Mouse (Mus musculus): ENCODE results near the gene Ptgis.
"Not testable (repeated sequence)": the region's sequence is repeated elsewhere in the genome, so short reads cannot be mapped to it uniquely, and the experiment has no call there.

Ptgis gene

DNA sequence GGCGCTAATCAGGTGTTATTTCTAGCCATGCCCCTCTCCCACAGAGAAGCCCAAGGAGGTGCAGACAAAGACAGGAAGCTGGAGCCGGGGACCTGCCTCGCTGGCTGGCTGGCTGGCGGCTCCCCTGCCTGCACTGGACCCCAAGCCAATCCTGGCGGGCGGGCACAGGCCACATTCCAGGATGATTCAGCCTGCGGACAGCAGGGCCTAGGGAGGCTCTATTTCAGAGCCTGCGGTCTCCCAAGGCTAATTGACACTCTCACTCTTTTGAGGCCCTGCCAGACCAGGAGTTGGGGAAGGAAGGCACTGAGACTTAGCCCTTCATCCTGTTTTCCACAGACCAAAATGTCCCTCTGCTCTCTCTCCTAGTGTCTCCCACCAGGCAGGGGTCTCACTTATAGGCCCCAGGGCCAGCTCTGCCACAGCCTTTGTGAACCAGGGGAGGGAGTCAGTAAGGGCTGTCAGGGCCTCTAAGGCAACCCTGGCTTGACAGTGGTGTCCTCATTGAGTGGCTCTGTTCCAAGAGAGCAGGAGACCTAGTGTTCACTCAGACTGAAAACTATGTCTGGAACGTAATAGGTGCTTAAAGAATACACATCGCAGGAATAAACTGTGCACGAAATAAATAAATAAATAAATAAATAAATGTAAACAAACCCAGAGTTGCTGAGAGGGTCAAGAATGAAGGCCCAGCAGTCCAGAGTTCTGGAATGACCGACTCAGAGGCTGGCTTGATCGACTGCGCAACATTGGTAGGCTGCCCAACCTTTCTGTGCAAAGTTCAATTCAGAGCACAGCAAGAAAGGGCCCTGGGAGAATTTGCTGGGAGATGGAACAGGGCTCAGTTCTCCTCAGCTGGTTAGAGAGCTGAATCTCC lies 8.0 kb downstream of the Ptgis start:
- no peak for DNase-seq (ENCODE audit: low spot score in 2 of 2)

DNA sequence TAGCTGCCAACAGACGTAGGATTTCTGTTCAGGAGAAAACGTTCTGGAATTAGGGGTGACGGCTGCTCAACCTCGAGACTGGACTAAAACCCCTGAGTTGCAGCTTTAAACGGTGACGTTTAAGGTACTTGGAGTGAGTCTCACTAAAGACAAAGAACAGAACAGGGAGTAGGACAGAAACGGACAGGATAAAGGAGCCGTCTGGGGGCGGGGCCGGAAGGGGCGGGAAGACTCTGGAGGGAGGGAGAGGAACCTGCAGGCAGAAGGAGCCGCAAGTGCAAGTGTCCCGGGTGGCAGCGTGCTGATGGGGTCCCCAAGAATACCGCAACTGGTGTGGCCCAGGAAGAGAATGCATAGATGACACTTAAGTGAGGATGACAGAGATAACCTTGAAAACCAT lies 9.8 kb downstream of the Ptgis start:
- no peak for DNase-seq (ENCODE audit: low spot score in 2 of 2)

DNA sequence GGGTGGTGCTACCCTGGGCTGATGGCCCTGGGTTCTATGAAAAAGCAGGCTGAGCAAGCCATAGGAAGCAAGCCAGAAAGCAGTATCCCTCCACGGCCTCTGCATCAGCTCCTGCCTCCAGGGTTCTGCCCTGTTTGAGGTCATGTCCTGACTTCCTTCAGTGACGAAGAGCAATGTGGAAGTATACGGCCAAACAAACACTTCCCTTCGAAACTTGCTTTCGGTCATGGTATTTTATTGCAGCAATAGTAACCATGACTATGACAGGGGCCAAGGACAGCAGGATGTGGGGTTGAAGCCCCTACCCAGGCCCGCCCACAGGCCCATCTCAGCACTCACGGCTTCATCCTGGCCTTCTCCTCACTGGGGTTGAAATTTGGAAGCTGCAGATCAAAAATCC lies 15.5 kb downstream of the Ptgis start:
- DNase-seq (ENCODE audit: low spot score in 2 of 2): no peak

DNA sequence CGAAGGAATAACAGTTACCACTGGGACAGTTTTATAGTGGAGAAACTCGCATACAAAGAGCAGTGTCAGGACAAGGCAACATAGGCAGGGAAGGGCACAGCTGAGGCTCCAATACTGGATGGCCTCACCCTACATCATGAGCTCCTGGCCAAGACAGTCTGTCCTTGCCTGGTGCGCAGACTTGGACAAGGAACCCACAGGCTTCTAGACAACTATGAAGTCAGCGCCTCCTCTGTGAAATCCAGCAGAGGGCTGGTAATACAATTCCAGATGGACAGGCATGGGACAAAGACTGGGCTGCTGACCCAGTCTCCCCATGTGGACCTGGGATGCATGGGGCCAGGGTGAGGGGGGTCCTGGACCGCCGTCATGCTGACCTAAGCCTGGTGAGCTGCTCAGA lies 16.2 kb downstream of the Ptgis start:
- DNase-seq (ENCODE audit: low spot score in 2 of 2): no peak

DNA sequence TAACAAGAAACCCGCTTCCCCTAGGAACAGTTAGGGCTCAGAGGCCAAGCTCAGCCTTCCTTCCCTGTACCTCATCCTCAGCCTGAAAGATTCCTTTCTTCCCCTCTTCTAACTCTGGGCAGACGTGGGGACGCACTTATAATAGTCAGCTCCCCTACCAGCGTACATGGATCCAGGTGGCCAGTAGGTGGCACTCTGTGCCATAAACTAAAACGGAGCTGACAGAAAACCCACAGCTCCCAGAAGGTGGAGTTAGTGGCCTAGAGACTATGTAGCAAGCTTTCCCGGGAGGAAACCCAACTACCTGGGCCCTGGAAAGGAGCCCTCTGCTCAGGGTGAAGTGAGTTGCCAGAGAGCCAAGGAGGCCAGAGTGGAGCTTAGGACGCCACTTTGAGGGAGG lies 18.3 kb downstream of the Ptgis start:
- peak in 1 of 2 experiments; percentile 69 for DNase-seq (ENCODE audit: low spot score in 2 of 2)

DNA sequence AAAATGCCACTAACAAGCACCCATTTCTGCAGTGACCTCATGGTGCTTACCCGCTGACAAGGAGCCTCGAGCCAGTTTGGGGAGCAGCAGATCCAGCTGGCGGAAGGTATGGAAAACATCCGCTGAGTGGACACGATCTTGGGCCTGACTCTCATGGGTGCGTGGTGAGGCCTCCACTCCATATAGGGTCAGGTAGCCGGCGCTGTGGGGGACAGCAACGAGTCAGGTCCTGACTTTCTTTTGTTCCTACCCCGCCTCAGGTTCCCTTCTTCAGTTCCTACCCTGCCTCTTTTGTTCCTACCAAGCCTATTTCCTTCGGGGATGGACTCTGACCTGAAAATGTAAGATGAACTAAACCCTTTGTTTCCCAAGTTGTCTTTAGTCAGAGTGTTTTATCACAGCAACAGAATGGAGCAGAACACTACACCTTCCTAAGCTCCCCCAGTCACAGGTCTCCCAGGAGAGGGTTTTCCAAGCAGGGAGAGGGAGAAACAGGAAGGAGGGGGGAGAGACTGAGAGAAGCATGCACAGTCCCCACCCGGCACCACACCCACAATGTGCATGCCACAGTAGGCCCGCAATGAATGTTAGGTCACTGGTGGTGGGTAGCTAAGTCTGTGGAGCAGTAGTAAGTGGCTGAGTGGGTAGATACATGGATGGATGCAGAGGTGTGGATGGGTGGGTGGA lies 19.1 kb downstream of the Ptgis start:
- no peak for DNase-seq (ENCODE audit: low spot score in 2 of 2)

DNA sequence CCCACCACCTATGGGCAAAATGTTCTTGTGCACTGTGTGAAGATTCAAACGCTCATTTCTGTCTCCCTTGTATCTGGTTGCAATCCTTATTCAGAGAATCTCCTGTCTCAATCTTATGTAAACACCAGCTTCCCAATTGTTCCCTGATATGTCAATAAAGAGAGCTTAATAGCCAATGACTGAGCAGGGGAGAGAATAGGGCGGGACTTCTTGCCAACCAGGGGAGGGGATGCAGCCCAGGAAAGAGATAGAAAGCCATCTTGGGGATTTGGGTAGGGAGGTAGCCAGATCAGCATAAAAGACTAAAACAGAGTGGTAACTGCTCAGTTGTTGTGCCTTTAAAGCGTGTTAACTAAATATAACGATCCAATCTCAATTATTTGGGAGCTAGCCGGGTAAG lies 19.7 kb downstream of the Ptgis start:
- no peak for DNase-seq (ENCODE audit: low spot score in 2 of 2)

DNA sequence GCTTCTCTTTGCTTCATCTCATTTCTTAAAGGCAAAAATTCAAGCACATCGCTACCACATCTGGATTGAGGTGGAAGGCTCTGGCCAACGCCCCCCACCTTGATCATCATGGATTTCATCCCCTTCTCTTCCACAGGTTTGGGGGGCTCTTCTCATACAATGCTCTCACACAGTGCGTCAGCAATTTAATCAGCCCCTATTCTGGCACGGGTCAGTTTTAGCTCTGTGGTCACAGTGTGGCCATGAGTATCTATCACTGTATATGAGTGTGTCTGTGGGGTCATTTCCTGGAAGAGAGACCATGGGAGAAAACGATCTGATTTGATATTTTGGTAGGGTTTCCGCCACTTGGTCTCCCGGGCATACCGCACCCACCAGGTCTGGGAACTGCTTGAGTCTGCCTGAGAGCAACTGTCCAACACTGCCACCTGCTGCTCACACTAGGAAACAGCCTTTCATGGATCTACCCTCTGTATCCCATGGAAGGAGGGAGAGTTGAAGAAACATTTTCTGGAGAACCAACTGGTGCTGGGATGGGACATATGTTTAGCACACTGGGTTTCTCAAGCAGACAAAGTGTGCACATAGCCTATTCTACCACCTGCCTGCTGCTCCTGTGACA lies 21.1 kb downstream of the Ptgis start:
- DNase-seq (ENCODE audit: low spot score in 2 of 2): peak; percentile 76 to 89

DNA sequence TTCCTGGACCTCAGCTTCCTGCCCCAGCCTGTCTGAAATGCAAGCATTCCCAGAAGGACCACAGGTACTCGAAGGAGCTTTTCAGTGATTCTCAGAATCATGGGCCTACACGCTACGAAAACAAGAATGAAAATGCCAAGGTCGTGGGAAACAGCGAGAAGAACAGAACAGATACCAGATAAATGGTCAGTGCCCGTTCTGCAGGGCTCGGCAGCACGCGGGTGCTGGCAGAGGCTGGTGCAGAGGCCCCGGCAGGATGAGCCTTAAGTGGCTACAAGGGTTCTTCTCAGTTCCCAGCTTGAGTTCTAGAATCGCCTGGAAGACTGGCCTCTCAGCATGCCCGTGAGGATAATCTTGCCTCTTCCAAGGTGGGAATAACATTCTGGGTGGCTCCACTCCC lies 26.7 kb downstream of the Ptgis start:
- no peak for DNase-seq (ENCODE audit: low spot score in 2 of 2)

DNA sequence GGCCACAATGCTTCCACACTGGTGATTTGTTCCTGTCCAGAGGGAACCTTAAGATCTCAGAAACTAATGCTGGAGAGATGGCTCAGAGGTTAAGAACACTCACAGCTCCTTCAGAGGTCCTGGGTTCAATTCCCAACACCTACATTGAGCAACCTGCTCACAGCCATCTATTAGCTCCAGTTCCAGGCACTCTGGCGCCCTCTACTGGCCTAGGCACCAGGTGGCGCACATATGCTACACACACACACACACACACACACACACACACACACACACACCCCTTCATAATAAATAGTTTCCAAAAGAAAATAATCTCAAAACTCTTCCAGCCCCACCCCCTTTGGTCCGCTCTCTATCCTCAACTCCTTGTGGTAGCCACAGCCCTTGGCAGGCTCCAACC lies 27.3 kb downstream of the Ptgis start:
- DNase-seq (ENCODE audit: low spot score in 2 of 2): no peak

DNA sequence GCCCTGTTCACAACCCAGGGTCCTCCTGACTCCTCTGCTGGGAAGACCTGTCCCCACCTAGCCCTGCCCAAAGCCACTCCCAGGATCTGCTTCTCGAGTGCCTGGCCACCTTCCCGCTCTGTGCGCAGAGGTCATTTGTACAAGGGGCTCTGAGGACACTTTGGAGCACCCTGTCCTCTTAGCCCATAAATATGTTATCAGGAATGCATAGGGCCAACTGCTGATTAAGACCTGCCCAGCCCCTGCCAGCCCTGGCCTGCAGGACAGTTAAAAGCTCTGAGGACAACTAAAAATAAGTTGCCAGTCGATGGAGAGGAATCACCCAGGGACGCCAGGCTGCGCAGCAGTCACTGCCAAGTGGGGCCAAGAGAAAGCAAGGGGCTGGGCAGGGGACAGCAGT lies 27.9 kb downstream of the Ptgis start:
- DNase-seq (ENCODE audit: low spot score in 2 of 2): no peak

DNA sequence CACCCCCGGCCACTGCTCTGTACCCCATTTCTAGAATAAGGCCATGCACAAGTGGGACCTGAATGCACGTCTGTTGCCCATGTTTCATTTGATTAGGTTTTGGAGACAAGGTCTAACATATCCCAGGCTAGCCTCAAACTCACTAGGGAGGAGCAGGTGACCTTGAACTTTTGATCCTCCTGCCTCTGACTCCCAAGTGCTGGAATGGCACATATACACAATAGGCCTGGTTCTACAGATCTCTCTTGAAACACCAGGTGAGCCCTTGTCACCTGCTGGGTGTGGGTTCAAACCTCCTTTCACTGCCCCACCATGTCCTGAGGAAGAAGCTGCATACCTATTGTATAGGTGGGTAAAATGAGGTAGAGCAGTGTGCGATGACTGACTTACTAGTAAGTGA lies 28.3 kb downstream of the Ptgis start:
- DNase-seq (ENCODE audit: low spot score in 2 of 2): no peak

DNA sequence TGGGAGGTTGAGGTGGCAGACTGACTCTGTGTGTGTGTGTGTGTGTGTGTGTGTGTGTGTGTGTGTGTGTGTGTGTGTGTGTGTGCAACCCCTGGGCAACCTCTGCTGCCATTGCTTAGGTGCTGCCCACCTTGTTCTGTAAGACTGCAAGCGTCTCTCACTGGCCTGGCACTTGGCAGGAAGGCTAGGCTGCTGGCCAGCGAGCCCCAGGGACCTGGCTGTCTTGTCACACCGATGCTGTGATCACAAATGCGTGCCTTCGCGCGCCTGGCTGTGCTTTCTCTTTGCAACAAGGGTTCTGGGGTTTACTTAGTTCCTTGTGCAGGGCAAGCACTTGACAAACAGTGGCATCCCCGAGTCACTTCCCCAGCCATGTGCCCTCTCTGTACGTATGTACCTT lies 30.5 kb downstream of the Ptgis start:
- DNase-seq (ENCODE audit: low spot score in 2 of 2): no peak

DNA sequence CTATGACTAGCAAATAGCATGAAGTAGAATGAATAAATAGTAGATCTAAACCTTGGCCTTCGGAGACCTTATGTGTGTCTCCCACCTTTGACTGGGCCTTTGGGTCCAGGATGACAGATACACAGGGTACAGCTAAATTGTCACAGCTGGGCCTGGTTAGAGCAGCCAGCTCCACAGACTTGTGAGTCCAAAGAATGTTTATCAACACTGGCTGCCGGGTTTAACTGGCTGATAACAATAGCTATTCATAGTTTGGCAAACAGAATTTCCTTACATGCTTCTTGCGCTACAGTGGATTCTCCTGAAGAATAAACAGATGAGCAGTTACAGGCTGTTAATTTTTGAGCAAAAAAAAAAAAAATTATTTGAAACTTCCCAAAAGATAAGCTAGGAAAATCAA lies 31.4 kb downstream of the Ptgis start:
- no peak for DNase-seq (ENCODE audit: low spot score in 2 of 2)

DNA sequence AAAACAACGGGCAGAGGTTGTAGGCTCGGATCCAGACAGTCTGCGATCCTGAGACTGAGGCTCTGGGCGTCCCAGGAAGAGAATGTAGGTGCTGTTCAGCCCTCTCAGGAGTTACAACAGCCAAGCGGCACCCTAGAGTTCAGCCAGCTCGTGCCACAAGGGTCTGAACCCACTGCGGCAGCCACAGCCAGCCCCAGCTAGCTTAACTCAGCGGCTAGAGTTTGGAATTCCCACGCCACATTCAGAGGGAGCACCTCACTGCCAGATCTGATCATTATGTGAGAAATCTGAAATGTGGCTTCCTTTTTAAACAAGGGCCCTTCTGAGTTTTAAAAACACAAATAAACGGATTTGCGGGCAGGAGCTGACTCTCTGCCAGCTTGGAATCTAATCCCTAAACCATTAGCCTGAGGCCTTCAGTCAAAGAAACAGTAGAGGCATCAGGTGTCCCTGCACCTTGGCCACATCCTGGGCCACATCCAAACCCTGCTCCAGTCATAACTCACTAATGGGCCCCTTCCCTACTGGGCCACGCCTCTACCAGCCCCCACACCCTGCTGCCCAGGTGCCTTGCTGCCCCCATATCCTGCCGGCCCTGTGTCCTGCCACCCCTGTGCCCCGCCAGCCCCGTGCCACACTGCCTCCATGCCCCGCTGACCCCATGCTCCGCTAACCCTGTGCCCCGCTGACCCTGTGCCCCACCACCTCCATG lies 34.3 kb downstream of the Ptgis start:
- DNase-seq (ENCODE audit: low spot score in 2 of 2): no peak

DNA sequence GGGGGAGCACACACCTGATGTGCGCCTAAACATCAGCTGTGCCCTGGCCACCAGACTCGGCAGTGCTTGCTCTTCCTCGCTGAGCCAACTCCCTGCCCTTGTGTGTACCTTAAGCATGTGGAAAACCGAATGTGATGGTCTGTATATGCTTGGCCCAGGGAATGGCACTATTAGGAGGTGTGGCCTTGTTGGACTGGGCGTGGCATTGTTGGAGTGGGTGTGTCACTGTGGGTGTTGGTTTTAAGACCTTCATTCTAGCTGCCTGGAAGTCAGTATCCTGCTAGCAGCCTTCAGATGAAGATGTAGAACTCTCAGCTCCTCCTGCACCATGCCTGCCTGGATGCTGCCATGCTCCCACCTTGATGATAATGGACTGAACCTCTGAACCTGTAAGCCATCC lies 35.7 kb downstream of the Ptgis start:
- DNase-seq (ENCODE audit: low spot score in 2 of 2): not testable (repeated sequence)

DNA sequence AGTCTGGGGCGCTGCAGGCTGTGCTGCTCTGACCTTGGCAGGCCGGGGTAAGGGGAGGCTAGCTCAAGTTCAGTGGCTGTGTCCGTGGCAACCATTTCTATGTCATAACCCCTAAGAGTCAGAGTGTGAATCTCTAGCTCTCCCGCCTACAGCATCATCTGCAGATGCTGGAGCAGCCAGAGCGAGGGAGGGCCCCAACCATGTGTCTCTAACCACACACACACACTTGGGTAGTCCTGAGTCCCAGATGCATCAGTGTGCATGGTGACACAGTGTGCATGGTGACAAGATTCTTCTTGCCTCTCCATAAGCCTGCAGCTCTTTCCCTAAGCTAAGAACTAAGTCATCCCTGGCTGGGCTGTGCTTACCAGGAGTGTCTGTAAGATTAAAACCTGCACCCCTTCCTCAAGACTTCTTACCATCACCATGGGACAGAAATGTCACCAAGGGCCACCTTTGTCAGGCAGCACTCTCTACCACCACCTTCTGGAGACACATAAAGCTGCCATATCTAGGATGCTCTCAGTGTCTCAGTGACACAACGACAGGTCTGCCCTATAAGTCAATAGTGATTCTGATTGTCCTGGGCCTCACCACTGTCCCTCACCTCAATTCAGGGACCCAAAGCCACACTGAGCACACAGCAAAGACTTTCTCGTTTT lies 36.8 kb downstream of the Ptgis start:
- no peak for DNase-seq (ENCODE audit: low spot score in 2 of 2)

DNA sequence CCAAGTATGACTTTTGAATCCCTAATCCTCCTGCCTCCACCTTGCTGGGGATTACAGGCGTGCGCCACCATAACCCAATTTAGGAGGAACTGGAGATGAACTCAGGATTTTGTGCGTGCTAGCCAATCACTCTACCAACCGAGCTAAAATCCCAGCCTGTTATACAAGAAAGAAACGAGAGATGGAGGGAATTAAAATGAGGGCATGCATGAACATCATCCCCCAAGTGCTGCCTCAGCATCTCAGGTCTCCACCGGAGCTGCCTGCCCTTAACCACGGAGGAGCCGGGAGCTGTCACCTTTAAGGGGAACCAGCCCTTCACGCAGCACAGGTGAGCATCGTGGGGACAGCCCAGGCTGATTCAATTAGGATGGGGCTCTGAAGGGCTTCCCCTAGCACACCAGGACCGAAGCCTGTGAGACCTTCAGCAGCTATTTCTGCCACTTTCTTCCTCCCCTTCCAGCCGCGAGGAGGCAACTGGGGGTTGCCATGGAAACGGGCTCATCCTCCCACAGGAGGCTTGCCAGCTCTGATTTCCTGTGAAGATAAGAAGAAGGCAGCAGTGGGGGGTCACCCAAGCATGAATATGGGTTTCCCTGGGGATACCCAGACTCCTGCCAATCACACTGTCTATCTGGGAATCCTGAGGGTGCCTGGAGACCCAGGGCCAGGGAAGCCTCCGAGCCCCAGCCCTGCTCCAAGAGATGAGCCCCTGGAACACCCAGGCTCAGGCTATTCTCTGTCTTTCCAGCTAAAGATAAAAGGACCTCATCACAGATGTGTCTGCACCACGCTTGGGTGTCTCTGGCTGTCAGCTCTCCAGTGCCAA lies 38.7 kb downstream of the Ptgis start:
- DNase-seq (ENCODE audit: low spot score in 2 of 2): peak; percentile 84 to 88

DNA sequence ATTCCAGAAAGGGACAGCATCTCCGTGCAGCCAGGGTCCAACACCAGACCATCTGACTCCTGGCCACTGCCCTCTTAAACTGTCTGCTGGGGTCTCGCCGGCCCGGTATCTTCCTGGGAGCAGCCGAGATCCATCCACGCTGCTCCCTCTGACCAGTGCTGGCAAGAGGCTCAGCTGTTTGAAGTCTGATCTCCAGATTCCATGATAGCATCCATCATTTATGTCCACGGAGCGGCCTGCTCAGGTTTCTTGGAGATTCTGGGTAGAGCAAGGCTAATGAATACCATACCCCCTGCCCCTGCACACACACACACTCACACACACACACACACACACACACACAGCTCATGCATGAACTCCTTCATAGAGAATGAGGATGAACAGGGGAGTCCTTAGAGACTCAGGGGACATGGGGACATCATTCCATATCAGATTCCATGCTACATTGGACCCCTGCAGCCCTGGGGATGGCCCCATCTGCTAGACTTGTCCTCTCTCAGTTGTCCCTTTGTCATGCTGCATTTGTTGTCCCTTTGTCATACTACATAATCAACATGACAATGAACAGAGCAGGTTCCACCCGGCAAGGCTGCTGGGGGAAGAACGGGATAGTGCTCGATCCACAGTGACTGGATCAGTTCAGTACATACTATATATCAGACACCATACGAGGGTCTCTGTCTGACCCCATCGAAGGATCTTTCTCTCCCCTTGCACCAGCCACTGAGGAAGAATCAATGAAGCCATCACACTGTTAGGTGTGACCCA lies 41.6 kb downstream of the Ptgis start:
- no peak for DNase-seq (ENCODE audit: low spot score in 2 of 2)

DNA sequence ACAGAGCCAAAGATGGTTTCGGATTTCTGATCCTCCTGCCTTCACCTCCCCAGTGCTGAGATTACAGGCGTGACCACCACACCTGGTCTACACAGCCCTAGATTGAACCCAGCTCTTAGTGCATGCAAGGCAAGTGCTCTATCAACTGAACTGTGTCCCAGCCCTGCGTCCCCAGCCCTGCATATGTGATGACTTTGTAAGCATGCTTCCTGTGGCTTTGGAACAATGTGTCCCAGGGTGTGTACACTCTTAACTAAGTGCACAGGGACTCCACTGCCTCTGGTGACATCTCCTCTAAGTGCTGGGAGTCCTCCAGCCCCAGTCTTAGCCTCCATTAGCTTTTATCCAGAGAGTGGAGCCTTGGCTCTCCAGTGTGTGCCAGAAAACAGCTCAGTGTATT lies 47.0 kb downstream of the Ptgis start:
- no peak for DNase-seq (ENCODE audit: low spot score in 2 of 2)

Data from frontal cortex, postnatal 10 days (tissue).